Mouse (Mus musculus) gastrocnemius, postnatal 4 days (tissue): ENCODE measurements around the gene Efcab9. TPM values are rescaled to one million over a fixed set of nuclear protein-coding genes. Genes with fewer than 3 reads are reported as not detected.

Source experiments
- DNase-seq, 2 experiments: peaks; one replicate each; pipeline ENCODE4 v3.0.0; 2021 to 2022; ENCODE audit warnings: low spot score in 2 of 2, mixed read lengths in 2 of 2
- long read RNA-seq, 2 experiments: library from polyadenylated mRNA; stranded (forward); transcript quantifications; one replicate each; pipeline ENCODE4 v2.0.0; 2021
- total RNA-seq, 2 experiments: library from RNA; stranded (reverse); gene quantifications; 2 replicates each; pipeline ENCODE4 v1.2.3; 2021

Efcab9 gene
- total RNA-seq: under 1 TPM; 0.60 to 0.76 TPM
- long read RNA-seq, experiment 1: 0 reads
- long read RNA-seq, experiment 2: 0 reads

DNA sequence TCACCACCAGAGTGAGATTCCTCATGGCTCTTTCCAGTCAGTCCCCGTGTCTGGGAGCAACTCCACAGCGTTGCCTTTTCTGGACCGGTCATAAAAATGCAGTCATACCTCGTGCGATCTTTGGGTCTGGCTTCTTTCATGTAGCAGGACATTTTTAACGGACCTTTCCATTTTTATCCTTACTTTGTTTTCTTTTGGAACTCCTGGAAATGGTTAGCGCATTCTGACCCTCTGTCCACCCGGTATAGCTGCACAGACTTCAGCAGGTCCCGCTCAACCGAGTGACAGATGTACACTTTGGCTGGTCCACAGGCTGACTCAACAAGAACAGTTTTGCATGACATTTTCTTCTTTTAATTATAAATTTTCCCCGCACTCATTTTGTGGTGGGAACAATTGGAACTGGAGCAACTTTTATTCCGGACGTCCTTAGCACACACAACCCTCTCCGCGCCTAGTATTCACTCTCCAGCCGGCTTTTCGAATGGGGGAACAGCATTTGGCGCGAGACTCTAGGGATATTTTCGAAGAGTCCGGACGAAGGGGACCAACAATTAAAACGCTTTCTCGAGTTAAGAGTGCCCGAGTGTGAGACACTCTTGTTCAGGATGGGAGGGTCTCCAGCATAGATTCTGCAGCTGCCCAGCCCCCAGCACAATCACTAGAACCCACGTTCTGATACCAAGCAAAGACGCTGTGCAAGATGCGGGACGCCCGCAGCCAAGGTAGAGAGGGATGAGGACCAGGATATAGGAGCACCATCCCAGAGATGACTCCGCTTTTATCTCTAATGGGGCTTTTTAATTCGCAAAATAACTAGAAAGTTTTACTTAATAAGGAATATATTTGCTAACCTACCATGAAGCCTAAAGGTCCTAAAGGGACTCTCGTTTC lies at the start of gene Efcab9:
Gene Efcab9 (minus strand): TSS at position 211 of the 894 bp plus-strand sequence.
- no peak for DNase-seq

DNA sequence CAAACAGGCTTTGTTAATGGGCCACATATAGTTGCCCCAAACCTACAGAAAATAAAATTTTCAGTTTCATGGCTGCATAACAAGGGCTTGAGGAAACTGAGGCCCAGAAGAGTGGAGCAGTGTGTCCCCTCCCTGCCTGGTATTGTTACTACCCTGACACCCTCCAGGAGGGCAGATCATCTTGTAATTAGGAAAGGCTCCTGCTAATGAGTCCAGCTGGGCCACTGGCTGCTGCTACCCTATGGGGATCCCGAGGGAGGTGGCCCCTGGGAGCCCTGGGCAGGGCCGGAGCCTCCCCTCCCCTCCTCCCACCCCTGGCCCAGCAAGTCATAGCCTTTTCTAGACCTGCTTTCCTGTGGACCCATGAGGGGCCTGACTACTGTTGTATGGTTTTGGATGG lies 49.1 kb upstream of the Efcab9 start:
- DNase-seq: no peak

DNA sequence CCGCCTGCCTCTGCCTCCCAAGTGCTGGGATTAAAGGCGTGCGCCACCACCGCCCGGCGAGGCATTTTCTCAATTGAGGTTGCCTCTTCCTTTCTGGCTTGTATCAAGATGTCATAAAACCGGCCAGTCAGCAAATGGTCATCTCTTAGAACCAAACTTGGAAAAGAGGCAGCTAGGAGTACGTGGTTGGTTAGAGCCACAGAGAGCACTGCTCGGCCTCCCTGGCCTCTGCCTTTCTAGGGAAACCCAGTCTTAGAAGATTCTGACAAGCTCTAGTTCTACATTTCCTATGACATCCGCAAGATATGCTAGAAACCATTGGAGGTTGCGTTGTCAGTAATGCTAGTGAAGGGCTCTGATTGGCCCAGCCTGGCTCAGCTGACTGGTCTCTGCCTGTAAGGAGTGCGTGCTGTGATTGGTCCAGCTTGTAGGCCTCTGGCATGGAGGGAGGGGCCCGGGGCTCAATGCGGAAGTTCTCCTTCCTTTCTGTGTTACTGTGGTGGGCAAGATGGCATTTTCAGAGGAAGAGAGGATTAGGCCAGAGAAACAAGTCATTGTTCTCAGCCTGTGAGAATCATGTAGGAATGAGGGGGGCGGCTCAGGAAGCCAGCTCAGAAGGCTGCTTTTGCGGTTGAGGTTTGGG lies 48.5 kb upstream of the Efcab9 start:
- no peak for DNase-seq

DNA sequence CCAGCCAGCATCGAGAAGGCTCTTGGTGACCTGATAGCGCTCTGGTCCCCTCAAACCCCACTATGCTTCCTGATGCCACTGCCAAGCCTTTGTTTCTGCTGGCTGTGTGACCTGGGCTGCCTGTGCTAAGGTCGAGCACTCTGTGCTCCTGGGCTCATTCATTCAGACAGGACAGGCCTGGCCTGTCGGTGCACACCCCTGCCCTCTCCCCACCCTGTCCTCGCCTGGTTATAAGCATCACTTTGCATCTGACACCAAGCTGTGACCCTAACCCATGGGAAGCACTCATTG lies 44.8 kb upstream of the Efcab9 start:
- DNase-seq: no peak

DNA sequence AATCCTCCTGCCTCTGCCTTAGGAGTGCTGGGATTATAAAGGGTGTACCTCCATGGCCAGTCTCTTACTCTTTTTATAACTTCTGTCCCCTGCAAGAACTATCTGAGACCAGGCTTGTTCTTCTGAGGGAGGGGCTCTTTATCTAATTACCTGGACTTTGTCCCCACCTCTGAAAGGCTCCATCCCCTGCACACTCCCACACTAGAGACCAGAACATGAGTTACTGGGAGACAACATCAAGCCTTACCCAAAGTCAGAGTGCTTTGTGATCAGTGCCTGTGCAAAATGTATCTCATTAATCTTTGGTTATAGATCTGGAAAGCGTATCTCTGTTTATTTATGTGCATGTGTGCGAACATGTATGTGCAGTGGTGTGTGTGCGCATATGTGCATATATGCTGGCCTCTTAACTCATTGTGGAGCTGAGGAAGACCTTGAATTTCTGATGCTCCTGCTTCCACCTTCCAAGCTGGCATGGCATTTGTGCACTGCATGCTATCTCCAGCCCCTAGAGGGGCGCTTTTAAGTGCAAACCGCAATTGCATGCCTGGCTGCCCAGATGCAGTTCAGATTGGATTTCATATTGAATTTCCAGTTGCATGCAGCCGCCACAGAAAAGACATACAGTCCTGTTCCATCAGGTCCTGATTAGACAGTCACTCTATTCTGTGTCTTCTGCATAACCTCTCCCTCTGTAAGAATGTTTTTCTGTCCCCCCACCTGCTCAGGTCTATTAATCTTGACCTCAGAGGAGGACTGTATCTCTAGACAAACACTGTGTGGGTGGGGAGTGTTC lies 44.3 kb upstream of the Efcab9 start:
- DNase-seq: no peak

DNA sequence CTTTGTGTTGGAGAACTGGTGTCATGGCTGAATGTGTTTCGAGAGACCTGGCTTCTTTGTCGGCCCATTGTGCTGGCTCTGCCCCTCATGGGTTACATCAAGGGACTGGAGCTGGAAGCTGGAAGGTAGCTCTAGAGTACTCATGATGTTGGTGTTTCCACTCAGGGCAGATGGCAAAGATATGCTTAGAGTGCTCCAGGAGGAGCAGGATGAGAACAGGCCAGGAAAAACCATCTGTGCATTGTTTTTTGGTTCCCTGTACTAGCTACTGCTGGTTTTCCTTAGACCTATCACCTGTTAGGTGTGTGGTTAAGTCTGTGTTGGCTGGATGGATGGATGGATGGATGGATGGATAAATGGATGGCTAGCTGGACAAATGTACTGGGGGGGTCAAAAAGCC lies 41.8 kb upstream of the Efcab9 start:
- DNase-seq: no peak

DNA sequence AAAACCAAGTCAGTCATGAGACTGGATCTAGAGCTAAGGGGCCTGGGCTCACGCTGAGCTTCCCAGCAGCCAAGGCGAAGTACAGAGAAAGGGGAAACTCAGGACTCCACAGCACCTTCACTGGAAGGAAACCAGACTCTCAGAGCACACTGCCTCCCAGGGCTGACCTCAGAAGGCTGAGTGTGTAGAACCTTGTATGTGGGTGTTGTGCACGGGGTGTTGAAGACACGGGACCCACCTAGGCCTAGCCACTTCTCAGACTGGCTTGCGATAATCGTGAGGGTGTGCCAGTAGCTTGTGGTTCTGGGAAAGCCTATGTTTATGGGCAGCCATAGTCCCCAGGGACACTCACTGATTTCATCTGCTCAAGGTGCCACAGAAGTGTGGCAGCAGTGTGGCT lies 39.2 kb upstream of the Efcab9 start:
- no peak for DNase-seq

DNA sequence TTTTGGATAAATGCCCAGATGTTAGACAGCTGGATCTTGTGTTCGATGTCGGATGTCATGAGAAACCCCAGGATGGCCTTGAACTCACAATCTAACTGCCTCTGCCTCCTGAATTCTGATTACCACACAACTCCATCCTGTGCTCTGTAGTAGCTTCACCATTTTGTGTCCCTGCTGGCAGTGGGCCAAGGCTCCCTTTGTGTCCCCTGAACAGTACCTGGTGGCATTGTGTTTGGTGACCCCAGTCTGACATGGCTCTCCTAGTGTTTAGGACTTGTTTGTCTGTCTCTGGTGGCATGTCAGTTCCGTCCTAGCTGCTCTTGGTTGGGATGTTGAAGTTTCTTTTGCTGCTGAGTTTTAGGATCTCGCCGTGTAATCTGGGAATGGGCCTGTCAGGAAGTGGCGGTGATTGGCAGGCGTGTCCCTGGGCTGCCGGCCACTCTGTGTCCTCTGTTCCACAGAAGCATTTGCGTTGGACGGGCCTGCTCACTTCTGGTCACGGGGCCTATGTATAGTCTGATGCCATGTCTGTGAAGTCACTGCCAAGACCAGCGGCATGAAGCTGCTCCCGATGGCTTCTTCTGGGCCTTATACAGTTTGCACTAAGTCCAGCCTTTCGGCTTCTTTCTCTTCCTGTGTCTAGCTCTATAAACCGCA lies 36.9 kb upstream of the Efcab9 start:
- no peak for DNase-seq

DNA sequence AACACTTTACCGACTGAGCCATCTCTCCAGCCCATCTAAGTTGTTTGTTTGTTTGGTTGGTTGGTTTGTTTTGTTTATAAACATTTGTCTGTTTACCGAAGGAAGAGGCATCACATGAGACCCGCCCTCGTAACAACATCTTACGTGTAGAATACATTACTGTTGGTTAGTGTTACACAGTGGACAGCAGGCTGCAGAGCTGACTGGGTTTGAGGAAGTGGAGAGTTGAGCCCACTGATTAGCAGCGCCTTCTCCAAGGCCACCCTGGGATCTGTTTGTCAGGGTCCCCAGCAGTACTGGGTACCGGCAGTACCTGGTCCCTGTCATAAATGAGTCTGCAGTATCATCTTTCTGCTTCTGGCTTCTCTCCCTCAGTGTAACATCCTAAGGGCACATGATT lies 36.2 kb upstream of the Efcab9 start:
- DNase-seq: no peak

DNA sequence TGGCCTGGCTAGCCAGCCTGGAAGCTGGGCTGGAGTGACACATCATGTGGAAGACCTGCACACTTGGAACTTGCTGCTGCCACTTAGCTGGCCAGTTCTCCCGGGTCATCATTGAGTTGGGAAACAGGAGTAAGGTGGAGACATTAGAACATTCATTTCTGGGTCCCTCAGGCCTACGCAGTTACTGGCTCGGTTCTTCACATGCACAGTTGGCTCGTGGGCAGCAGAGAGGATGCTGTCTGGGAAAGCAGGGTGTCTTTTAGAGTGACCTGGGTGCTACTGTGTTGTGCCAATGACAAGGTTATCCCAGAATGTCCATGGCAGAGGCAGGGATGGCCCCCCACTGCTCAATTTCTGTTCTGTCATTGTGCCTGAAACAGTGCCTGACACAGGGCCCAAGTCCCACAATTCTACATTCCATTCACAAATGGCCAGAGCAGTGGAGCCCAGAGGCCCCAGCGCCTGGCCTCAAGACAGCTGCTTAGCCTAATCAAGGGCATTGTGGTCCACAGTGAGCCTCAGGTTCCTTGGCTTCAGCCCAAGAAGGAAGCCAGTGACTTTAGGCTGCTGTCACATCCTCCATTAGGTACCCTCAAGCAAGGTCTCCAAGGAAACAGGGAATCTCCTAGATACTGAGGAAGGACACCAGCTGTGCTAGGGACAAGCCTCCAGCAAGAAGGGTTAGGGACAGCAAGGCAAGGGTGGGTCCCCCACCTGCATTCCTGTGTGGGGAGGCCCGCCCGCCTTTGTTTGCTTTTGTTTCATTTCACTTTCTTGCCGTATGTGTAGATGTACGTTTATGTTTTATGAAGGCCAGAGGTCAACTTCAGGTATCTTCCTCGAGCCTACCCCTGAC lies 35.3 kb upstream of the Efcab9 start:
- no peak for DNase-seq

DNA sequence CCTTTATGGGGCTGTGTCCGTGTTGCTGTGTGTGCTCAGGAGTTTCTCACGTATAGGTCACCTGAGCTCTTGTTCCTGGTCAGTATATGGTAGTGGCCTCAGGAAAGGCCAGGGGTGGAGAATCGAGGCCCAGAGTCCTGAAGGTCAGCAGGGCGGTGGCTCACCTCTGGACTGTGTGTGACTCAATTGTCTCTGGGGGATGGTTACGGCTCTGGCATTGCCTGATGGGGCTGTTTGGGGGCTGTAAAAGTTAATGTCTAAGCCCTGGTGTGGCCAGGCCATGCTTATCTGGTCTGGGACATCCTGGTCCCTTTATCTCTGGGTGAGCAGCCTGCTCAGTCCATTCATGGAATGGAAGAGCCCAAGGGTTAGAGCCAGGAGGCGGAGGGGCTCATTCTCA lies 34.3 kb upstream of the Efcab9 start:
- no peak for DNase-seq

DNA sequence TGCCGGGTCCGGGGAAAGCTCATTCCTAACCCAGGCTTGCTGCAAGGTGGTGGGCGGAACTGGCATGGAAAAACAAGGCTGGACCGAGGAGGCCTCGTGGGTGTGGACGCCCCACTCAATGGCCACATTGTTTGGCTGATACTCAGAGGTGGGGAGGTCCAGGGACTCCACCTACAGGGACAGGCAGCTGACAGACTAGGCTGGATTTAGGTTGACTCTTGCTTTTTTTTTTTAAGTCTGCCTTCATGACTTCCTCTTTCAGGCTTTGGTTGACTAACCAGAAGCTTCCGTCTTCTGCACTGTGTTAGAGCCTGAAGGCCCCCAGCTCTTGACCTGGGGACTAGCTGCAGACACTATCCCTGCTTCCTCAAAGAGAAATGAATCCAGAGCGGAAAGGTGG lies 33.2 kb upstream of the Efcab9 start:
- no peak for DNase-seq

DNA sequence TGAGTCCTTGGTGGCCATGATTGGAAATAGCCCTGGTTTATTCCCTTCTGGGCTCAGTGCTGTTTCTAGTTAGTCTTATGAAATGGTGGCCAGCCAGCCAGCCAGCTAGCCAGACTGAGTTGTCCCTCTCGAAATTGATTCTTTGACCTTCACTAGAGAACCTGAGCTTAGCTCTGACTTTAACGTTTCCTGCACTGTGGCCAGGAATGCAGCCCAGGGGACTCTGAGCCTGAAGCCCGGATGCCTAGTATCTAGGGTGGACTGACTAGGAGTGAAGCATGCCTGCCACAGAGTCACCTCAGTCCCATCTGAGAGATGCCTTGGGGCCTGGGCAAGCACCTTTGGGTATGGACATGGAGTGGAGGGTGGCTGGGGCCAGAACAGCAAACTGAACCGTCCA lies 32.7 kb upstream of the Efcab9 start:
- no peak for DNase-seq

DNA sequence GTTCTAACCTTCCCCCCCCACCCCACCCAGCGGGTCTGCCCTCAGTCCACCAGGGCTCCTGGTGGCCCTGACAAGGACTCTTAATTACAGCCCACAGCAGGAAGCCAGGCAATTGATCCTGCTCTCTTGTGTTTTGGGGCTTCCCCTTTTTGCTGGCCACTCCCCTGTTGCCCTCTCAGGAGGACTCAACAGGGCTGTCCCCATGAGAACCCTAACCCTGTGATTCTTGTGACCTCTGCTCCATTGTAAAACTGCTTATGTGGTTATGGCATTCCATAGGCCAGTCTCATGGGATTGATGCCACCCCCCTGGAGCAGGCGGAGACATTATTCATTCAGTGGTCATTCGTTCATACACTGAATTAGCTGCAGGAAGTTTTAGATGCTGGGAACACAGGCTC lies 31.8 kb upstream of the Efcab9 start:
- no peak for DNase-seq

DNA sequence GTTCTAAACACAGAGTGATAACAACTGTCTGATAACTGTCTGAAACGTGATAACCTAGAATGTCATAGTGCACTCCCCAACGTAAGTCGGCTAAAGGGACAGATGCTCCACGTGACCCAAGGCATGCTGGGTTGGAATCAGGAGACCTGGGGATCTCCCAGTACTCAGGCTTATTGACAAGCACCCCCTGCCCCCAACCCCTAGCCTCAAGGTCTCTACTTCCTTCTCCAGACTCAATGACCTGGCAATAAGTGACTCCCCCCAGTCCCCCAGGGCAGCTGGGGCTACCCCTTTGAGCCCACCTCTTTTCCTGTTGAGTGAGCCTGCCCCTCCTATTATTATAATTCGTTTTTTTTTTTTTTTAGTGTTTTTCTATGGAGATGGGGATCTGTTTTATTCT lies 30.8 kb upstream of the Efcab9 start:
- DNase-seq: no peak

DNA sequence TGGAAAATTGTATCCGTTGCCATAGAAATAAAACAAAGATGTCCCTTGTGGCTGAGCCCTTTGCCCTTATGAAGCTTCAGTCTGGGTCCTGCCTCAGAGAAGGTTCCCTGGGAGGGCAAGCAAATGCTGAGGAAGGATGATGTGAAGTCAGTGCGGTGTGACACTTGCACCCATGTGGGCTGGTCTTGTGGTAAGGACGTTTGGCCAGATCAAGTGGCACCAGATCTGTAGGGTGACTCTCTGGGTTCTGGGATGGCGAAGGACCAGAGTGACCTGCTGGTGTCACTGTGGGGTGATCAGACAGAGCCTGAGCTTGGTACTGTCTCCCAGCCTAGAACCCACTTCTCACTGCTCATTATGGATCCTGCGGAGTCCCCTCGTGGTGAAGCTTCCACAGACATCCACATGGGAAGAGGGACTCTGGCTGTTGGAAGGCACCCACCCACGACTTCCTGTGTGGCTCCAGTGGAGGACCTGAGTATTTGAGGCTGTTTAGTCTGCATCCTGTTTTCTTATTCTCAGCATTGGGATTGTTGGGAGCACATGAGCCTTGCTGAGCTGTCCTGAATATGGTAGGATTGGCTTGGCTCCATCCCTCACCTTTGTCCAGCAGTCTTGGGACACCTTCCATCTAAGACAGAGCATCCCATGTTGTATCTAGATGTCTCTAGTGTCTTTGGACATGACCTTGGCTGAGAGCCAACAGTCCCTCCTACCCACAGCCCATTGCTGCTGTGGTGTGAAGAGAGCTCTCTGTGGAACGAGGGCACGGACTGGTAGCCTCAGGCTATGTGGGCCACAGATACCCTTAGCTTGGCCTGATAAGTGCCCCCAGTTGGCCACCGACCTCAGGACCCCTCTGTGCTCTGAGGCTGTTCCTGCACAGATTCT lies 29.8 kb upstream of the Efcab9 start:
- DNase-seq: no peak

DNA sequence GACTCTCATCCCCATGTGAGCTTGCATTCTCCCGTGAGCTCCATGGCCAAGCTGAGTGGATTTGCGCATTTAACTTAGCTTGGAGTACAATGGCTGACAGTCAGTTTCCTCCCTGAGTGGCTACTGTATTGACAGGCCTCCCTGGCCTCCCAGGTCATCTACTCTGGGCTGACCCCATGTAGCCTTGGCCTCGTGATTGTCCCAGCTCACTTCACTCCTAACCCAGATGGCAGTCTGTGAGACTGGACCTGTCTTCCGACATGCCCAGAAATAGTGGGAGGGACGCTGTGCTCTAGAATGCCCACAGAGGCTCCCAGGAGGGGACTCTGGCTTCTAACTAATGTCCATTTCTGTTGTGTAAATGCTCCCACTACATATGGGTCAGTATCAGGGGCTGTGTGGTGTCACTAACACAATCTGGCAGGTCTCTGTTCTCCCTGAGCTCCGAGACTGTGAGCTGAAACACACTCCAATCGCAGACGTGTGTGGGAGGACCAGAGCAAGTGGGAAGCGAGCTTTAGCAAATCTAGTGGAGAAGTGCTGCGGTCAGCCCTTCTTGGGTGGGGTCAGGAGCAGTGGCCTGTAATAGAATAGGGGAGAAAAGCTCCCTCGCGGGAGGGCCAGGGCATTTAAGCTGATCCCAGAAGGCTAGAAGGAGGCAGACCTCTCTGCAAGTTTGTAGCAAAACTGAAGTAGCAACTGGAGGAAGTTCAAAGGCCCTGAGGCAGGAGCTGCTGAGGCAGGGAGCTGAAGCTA lies 28.3 kb upstream of the Efcab9 start:
- no peak for DNase-seq

DNA sequence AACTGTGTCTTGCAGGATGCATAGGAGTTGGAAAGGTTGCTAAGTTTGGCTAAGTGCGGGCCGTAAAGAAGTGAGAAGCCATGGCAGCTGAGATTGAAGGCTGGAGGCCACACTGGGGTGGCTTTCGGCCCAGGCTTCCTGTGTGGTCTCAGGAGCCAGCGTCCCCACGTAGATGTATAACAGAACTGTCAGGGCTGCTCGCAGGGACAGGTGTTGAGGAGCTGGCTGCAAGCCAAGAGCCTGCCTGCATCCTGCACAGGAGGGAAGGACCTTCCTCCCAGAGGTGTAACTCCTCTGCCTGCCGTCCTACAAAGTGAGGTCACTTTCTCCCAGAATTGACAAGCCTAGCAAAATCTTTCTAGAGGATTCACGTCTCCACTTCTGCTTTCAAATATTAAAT lies 26.8 kb upstream of the Efcab9 start:
- DNase-seq: no peak

DNA sequence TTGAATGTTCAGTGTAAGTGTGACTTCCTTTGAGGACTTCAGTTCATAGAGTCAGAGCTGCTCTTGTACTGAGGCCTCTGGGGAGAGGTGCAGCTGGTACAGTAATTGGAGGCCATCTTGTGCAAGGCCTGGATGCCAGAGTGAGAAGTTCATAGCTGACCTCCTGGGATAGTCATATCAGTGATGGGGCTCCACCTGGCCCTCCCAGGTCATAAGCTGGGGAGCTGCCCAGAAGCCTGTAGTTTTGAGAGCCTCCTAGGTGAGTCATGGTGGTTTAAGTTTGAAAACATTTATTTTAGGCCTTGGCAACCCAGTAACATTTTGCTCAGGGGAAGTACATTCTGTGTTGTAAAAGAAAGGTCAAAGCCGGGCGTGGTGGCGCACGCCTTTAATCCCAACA lies 26.1 kb upstream of the Efcab9 start:
- DNase-seq: no peak
